In genomic region chr19:24223851-24224251, GRCm38 (mm10) we compare ENCODE assay signal across 8 mouse cellular contexts. TPM values are rescaled to one million over a fixed set of nuclear protein-coding genes. Genes with fewer than 3 reads are reported as not detected.
DNase-seq lines count a peak whose midpoint lies in the region; ATAC-seq and TF ChIP-seq lines count a peak whose summit lies in the region.

No protein-coding gene starts in this region.

- peaks cover 24% of the 10 kb centered on the region for H3K27me3 ChIP-seq in midbrain, embryonic 14.5 days (ENCODE audit: control insufficient read depth, insufficient read depth, low read length)

- 18% methylated on average over 11 of the region's 11 CpGs for WGBS in large intestine, adult 2 months
- 19% methylated on average over 11 of the region's 11 CpGs for WGBS in midbrain, embryonic 14.5 days

- TF ChIP-seq POLR2A in brain, embryonic 14.5 days (IDR thresholded peaks at IDR 0.05; ENCODE audit: borderline replicate concordance, extremely low read depth, insufficient read depth, insufficient read length, poor library complexity, severe bottlenecking), result no peak

- peak overlapping the region; percentile 85 for H3K4me2 ChIP-seq in midbrain, embryonic 14.5 days (ENCODE audit: low read length)

- intact Hi-C loops in heart, postnatal 10 days (cut with DNase I), result loop anchor here (2.0 to 5.0 kb wide), 3 partner anchors 29 to 57 kb away; no protein-coding TSS in a partner anchor

- H3K9ac ChIP-seq in midbrain, embryonic 14.5 days (replicated peaks; ENCODE audit: low read length), result no peak overlapping the region

- no peaks in the 10 kb centered on the region for H3K36me3 ChIP-seq in midbrain, embryonic 14.5 days (ENCODE audit: control insufficient read depth, insufficient read depth, low read length)

- H3K27ac ChIP-seq in midbrain, embryonic 14.5 days (replicated peaks; ENCODE audit: low read depth, low read length), result no peak overlapping the region

- DNase-seq in adrenal gland, postnatal 14 days, result peak; percentile 29
- no peak for DNase-seq in adrenal gland, adult 2 months
- DNase-seq in brain, embryonic 14.5 days (ENCODE audit: low read depth), result peak; percentile 45
- peak; percentile 52 to 69 for DNase-seq in heart, postnatal 10 days
- DNase-seq in large intestine, adult 2 months (ENCODE audit: low read depth, low spot score), result peak; percentile 81
- DNase-seq in midbrain, embryonic 14.5 days, result peak; percentile 46
- DNase-seq in layer of hippocampus, postnatal 10 days (ENCODE audit: low spot score in 2 of 2), result no peak
- no peak for DNase-seq in testis, postnatal 14 days (ENCODE audit: low spot score)

- peak overlapping the region; percentile 42 for H3K4me3 ChIP-seq in midbrain, embryonic 14.5 days (replicated peaks; ENCODE audit: low read depth, low read length)

- H3K9me3 ChIP-seq in midbrain, embryonic 14.5 days (ENCODE audit: control insufficient read depth, low read length), result no peaks in the 10 kb centered on the region

- no peak for TF ChIP-seq CTCF in brain, embryonic 14.5 days (IDR thresholded peaks at IDR 0.05; ENCODE audit: borderline replicate concordance, extremely low read depth, insufficient read depth, insufficient read length)

- H3K4me1 ChIP-seq in midbrain, embryonic 14.5 days (ENCODE audit: control insufficient read depth, insufficient read depth, low read length), result 0 out of 2 replicates have a peak, but pooled peaks cover 4% of the 10 kb centered on the region

- no peak for ATAC-seq in midbrain, embryonic 14.5 days (ENCODE audit: low FRiP score, low TSS enrichment)

RNA-seq across cellular contexts. Expression of gene Tjp2, which starts 1.0 kb away (rescaled TPM):
- total RNA-seq in adrenal gland, postnatal 14 days (2021), result 11.2 and 11.8 TPM in 2 replicates
- 10 to 100 TPM in 1 of 2 experiments, 1 to 10 TPM in 1; 6.6 to 13.1 TPM for total RNA-seq in adrenal gland, adult 2 months (2021)
- 4.1 and 5.0 TPM in 2 replicates for polyA plus RNA-seq in adrenal gland, adult 2 months (2012; rRNA removed)
- 10.5 and 12.9 TPM in 2 replicates for polyA plus RNA-seq in brain, embryonic 14.5 days (2012; rRNA removed)
- 10 to 100 TPM; 28.3 to 33.3 TPM for total RNA-seq in heart, postnatal 10 days (2021)
- 25.9 and 45.0 TPM in 2 replicates for polyA plus RNA-seq in large intestine, adult 2 months (2012; rRNA removed)
- polyA plus RNA-seq in midbrain, embryonic 14.5 days (2014; fragmentation: Nextera tagmentation; extraction: Ambion mirVana), result 6.7 and 15.5 TPM in 2 replicates
- 10 to 100 TPM; 20.7 to 25.9 TPM for total RNA-seq in layer of hippocampus, postnatal 10 days (2021)

RNA-seq across cellular contexts. Expression of gene Fxn, which starts 56.6 kb away (rescaled TPM):
- total RNA-seq in adrenal gland, postnatal 14 days (2021), result 22.2 and 22.5 TPM in 2 replicates
- total RNA-seq in adrenal gland, adult 2 months (2021), result 10 to 100 TPM; 13.5 to 15.0 TPM
- 45.6 and 55.9 TPM in 2 replicates for polyA plus RNA-seq in adrenal gland, adult 2 months (2012; rRNA removed)
- 20.7 and 25.3 TPM in 2 replicates for polyA plus RNA-seq in brain, embryonic 14.5 days (2012; rRNA removed)
- total RNA-seq in heart, postnatal 10 days (2021), result 10 to 100 TPM; 30.9 to 31.3 TPM
- 12.0 and 12.8 TPM in 2 replicates for polyA plus RNA-seq in large intestine, adult 2 months (2012; rRNA removed)
- polyA plus RNA-seq in midbrain, embryonic 14.5 days (2014; fragmentation: Nextera tagmentation; extraction: Ambion mirVana), result 37.0 and 37.9 TPM in 2 replicates
- total RNA-seq in layer of hippocampus, postnatal 10 days (2021), result 10 to 100 TPM; 12.2 TPM

Comparison
In these comparisons a context has a peak if more than half of its experiments do, and no peak if none do; other contexts are left out.
1. DNase-seq: peak in adrenal gland, postnatal 14 days (single experiment), brain, embryonic 14.5 days (single experiment), heart, postnatal 10 days (2 of 2), large intestine, adult 2 months (single experiment) and midbrain, embryonic 14.5 days (single experiment); none in adrenal gland, adult 2 months (single experiment), layer of hippocampus, postnatal 10 days (0 of 2) and testis, postnatal 14 days (single experiment).